Mouse (Mus musculus) limb, embryonic 10.5 days (tissue): ENCODE data around the gene Kif26b. TPM values are rescaled to one million over a fixed set of nuclear protein-coding genes. Genes with fewer than 3 reads are reported as not detected.

Experiments
- DNase-seq: peaks from one replicate; pipeline ENCODE4 v3.0.0-alpha.2; 2017; ENCODE audit warnings: low spot score
- H3K27ac ChIP-seq: fragments of 300-500 bp; sonication (generic); 2 replicates; pipeline ENCODE4 v1.5.1; 2016; ENCODE audit warnings: mild to moderate bottlenecking
- H3K27me3 ChIP-seq: fragments of 300-500 bp; sonication (generic); 2 replicates; pipeline ENCODE4 v1.6.1; 2016; ENCODE audit warnings: low read depth, mild to moderate bottlenecking; ENCODE audit not compliant: poor library complexity, severe bottlenecking
- H3K36me3 ChIP-seq: fragments of 300-500 bp; sonication (generic); 2 replicates; pipeline ENCODE4 v1.6.1; 2016; ENCODE audit warnings: mild to moderate bottlenecking, moderate library complexity
- H3K4me1 ChIP-seq: fragments of 300-500 bp; sonication (generic); 2 replicates; pipeline ENCODE4 v1.6.1; 2016
- H3K4me3 ChIP-seq: fragments of 300-500 bp; sonication (generic); 2 replicates; pipeline ENCODE4 v1.5.1; 2016; ENCODE audit warnings: mild to moderate bottlenecking, moderate library complexity
- H3K9me3 ChIP-seq: fragments of 300-500 bp; sonication (generic); replicated peaks from 2 replicates; pipeline ENCODE4 v1.6.1; 2016; ENCODE audit warnings: mild to moderate bottlenecking
- WGBS: fragments of 180-500 bp; shearing (Covaris S2); methylation state at CpG from one replicate; pipeline ENCODE4 v1.1.7; 2016; 5-methylcytosine and 5-hydroxymethylcytosine counted together
- polyA plus RNA-seq: library from polyadenylated mRNA; unstranded; fragments of >200 nt; fragmentation: Nextera tagmentation; extraction: Ambion mirVana; gene quantifications from 2 replicates; pipeline ENCODE4 v1.2.1, GENCODE M21; 2016

Kif26b gene
- polyA plus RNA-seq, 1 experiment from 2014 or later: 24.8 TPM

DNA sequence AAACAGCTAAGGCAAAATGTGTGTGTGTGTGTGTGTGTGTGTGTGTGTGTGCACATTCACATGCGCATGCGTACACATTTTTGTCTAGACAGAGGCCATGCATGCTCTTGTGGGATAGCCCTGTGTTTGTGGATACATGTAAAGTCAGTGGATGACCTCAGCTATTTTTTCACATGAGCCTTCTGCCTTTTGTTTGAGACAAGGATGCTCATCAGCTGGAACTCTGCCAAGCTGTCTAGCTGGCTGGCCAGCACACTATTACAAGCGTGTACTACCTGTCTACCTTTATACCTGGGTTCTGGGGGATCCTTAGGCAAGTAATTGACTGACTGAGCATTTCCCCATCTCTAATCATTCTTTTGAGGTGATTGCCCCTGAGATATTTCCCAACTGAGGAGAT, 201.3 kb downstream of the Kif26b start:
- Histone ChIP-seq H3K27me3 (no peaks in the 10 kb centered on the region), H3K36me3 (peaks cover 26% of the 10 kb centered on the region), H3K4me3 (no peak overlapping the region), H3K4me1 (peaks cover 61% of the 10 kb centered on the region), H3K27ac (no peak overlapping the region), H3K9me3 (peaks cover 5% of the 10 kb centered on the region; the same call in 1 of the 2 replicates)
- 99% methylated on average over 3 of the region's 3 CpGs for WGBS
- DNase-seq: no peak

DNA sequence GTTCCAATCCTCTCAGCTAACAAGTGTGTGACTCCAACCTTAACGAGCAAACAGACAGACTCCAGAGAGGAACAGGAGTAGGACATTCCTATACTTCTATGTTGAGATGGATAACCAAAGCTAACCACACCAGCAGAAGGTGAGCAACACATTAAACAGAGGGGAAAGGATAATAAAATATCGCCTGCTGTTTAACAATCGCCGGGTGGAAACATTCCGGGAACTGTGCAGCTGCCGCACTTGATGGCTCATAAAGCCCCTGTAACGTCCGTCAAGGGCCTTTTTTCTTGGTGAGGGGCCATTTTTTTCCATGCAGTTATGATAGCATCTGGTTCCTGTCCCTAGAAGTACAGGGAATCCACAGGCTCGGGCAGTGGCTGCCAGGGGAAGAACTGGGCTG, 204.1 kb downstream of the Kif26b start:
- Histone ChIP-seq H3K9me3 (no peaks in the 10 kb centered on the region), H3K4me3 (no peak overlapping the region), H3K27ac (peak overlapping the region; percentile 74), H3K36me3 (peaks cover 10% of the 10 kb centered on the region), H3K4me1 (peaks cover 61% of the 10 kb centered on the region), H3K27me3 (no peaks in the 10 kb centered on the region)
- 31% methylated on average over 9 of the region's 9 CpGs for WGBS
- peak; percentile 51 for DNase-seq

DNA sequence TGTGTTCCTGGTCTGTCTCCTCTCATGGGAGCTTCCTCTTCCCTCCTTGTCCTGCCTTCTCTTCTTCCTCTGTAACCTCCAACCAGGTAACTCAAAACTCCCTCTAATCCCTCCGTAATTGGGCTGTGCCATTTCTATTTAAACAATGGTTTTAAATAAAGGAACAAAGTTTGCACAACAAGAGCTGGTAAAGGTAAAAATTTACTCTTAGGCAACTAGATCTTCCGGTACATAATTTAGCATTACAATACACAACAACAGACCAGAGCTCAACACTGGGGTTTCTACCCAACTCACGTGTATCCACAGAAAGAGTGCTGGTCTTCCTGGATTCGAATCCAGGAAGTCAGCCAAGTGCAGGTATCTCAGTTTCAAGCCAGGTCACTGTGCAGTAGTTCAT, 205.7 kb downstream of the Kif26b start:
- no peak overlapping the region for H3K27ac ChIP-seq
- H3K4me1 ChIP-seq: peaks cover 46% of the 10 kb centered on the region
- 86% methylated on average over 4 of the region's 4 CpGs for WGBS

DNA sequence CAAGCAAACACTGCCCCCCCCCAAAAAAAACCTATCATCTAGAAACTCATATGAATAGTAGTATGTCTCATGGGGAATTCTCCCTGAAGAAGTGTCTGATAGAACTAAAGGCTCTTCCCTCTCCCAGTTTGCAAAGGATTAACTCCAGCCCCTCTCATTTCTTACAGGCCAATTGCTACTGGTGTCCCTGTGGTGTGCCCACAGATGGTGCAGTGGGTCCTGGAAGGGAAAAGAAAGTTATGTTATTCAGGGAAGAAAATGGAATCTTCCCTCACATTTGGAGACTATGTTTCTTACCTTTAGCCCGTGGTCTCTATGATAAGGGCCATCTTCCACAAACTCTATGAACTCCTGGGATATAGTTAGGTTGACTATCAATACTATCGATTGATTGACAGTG, 208.0 kb downstream of the Kif26b start:
- DNase-seq: no peak
- Histone ChIP-seq H3K4me1 (peaks cover 42% of the 10 kb centered on the region), H3K36me3 (no peaks in the 10 kb centered on the region), H3K4me3 (no peak overlapping the region), H3K27ac (no peak overlapping the region), H3K9me3 (no peaks in the 10 kb centered on the region), H3K27me3 (no peaks in the 10 kb centered on the region)
- WGBS: 92% methylated on average over 2 of the region's 2 CpGs

More for the DNA sequence above, 205.7 kb downstream of the Kif26b start:
- no peak for DNase-seq
- Histone ChIP-seq H3K36me3 (peaks cover 10% of the 10 kb centered on the region), H3K4me3 (no peak overlapping the region), H3K27me3 (no peaks in the 10 kb centered on the region), H3K9me3 (no peaks in the 10 kb centered on the region)

DNA sequence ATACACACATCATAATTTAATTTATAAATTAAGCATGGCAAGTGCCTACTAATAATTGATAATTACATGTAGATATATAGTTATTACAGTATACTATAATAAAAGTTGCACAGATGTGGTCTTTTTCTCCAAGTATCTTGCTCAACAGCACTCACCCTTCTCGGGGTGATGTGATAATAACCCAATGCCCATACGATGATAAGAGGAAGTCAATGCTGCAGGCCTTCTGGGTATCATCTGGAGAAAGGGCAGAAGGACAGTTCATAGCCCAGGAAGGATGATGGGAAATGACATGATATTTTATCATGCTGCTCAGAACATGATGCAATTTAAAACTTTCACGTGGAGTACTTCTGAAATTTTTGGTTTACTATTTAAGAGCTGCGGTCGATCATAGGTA, 214.9 kb downstream of the Kif26b start:
- Histone ChIP-seq H3K4me3 (no peak overlapping the region), H3K27me3 (no peaks in the 10 kb centered on the region), H3K36me3 (peaks cover 3% of the 10 kb centered on the region), H3K9me3 (no peaks in the 10 kb centered on the region), H3K27ac (no peak overlapping the region), H3K4me1 (peaks cover 45% of the 10 kb centered on the region)
- DNase-seq: no peak
- 91% methylated on average over 5 of the region's 5 CpGs for WGBS

DNA sequence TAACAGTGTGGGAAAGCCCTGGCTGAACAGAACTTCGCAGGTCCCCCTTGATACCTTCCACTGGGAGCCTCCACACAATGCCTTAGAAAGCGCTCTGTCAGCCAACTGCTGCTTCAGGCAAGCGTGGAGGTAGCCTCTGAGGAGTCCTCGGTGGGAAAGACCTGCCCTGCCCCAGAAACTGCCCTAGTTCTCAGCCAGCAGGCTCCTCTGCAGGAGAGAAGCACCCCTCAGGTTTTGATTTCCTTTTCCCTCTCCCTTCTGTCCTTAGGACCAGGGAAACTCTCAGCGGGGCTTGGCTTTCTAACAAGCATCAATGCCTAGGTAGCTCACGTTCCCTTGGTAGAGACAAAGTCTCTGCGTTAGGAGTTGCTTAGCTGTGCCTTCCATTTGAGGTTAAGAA, 215.6 kb downstream of the Kif26b start:
- H3K9me3 ChIP-seq: no peaks in the 10 kb centered on the region
- 67% methylated on average over 7 of the region's 7 CpGs for WGBS
- H3K27ac ChIP-seq: peak overlapping the region; percentile 46

DNA sequence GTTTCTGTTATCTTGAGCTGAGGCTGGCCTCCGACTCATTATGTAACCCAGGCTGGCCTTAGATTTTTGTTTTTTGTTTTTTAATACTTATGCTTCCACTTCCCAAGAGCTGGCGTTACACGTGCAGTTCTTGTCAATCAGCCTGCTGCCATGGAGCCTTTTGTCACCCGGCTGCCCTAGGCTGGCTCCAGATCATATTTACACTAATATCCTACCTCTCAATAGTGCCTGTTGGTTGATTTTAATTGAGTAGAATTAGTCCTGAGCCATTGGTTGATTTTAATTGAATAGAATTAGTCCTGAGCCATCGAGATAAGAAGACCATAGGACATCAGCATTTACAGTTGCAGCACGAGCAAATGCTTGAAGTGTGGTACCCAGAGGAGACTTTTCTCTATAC, 216.0 kb downstream of the Kif26b start:
- no peak overlapping the region for H3K27ac ChIP-seq
- H3K4me1 ChIP-seq: peaks cover 46% of the 10 kb centered on the region
- no peaks in the 10 kb centered on the region for H3K27me3 ChIP-seq
- DNase-seq: no peak
- WGBS: 91% methylated on average over 6 of the region's 6 CpGs
- peaks cover 6% of the 10 kb centered on the region for H3K36me3 ChIP-seq
- no peak overlapping the region for H3K4me3 ChIP-seq
- H3K9me3 ChIP-seq: no peaks in the 10 kb centered on the region

More for the DNA sequence above, 215.6 kb downstream of the Kif26b start:
- Histone ChIP-seq H3K36me3 (peaks cover 6% of the 10 kb centered on the region), H3K27me3 (no peaks in the 10 kb centered on the region), H3K4me1 (peaks cover 46% of the 10 kb centered on the region), H3K4me3 (no peak overlapping the region)
- DNase-seq: no peak

DNA sequence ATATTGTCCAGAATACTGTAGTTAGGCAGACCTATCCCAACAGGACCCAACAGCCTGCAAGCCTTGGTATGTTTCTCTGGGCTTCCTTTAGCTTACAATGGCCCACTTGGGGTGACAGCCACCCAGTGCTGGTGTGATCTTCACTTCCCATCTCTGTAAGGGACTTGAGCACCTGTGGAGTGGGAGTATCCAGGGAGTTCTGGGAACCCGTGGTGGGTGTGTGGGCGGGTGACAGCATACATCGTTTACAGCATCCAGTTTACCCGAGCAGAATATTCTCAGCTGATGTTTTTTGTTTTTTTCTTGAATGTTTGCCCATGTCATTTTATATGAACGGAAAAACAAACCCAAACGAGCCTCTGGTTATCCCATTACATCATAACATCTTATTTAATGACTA, 216.5 kb downstream of the Kif26b start:
- no peak overlapping the region for H3K4me3 ChIP-seq
- no peak overlapping the region for H3K27ac ChIP-seq
- peaks cover 45% of the 10 kb centered on the region for H3K4me1 ChIP-seq
- no peak for DNase-seq
- no peaks in the 10 kb centered on the region for H3K27me3 ChIP-seq
- WGBS: 91% methylated on average over 6 of the region's 6 CpGs
- H3K9me3 ChIP-seq: no peaks in the 10 kb centered on the region
- peaks cover 6% of the 10 kb centered on the region for H3K36me3 ChIP-seq

DNA sequence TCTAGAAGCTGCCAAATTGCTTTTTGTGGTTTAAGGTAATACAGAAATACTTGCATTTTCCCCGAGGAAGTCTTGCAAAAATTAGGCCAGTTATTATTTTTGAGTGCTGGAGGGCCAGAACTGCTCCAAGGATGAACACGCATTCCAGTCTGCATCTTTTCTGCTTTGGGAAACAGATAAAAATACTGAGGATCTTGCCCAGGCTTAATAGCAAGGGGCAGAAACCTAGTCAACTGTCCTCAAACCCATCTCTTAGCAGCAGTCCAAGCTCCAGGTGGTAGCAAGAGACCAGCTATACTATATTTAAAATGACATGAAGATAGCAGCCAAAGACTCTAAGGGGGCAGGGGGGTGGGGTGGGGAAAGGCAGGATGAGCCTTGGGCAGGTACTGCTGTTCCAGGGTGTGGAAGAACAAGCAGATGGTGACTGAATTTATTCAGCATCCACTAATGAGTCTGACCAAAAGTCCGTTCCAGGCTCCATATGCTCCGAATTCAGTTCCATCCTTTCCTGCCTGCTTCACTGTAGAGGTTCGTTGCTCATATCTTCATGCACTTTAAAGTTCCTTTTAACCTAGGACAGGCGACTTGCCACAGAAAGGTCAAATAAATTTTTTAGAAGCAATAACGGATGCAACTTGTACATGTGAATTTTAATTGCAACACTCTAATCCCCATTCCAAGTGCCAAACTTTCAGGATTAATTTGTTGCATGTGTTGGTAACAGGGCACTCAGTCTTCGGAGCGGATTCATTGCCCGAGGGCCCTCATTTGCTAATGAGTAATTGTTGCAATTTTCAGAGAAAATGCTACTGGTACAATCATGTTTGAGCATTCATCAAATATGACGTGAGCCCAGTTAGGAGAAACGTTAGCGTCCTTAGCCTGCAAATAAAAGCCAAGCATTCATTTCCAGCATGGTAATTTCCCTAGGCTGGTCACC, 218.6 kb downstream of the Kif26b start:
- no peak for DNase-seq
- Histone ChIP-seq H3K27me3 (no peaks in the 10 kb centered on the region), H3K4me1 (peaks cover 41% of the 10 kb centered on the region), H3K36me3 (peaks cover 24% of the 10 kb centered on the region), H3K4me3 (no peak overlapping the region), H3K27ac (no peak overlapping the region), H3K9me3 (no peaks in the 10 kb centered on the region)
- WGBS: 46% methylated on average over 13 of the region's 13 CpGs

DNA sequence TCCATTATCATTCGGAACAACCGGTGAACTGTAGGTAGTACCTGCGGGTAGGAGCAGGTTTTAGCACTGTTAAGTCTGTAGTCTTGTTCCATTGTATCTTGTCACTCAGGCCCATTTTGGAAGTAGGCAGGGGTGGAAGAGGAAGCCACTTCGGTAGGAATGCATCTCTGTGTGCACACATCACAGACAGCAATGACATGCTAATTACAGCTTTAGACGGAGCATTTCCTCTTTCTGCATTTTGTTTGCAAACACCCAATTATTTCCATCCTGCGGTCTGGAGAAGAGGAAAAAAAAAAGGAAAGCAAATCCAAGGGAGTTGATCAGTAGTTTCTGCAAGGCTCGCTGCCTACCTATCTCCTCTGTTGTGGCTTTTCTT, 219.3 kb downstream of the Kif26b start:
- peaks cover 31% of the 10 kb centered on the region for H3K36me3 ChIP-seq
- 50% methylated on average over 7 of the region's 7 CpGs for WGBS
- H3K4me1 ChIP-seq: peaks cover 41% of the 10 kb centered on the region
- 0 out of 2 replicates have a peak overlapping the region, but pooled peaks have one; percentile 25 for H3K27ac ChIP-seq
- H3K4me3 ChIP-seq: no peak overlapping the region
- no peaks in the 10 kb centered on the region for H3K27me3 ChIP-seq
- H3K9me3 ChIP-seq: no peaks in the 10 kb centered on the region
- DNase-seq: no peak

DNA sequence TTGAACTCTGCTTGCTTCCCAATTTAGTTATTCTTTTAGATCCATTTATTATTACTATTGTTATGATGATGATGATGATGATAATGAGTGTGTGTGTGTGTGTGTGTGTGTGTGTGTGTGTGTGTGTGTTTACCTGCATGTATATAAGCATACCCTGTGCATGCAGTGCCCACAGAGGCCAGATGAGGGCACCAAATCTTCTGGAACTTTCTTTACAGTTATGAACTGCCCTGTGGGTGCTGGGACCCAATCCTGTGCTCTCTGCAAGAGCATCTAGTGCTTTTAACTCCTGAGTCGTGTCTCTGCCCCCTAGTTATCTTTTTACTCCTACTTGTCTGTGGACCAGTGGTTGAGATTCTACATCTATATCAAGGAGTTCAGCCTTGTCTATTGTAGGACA, 219.7 kb downstream of the Kif26b start:
- H3K4me3 ChIP-seq: no peak overlapping the region
- peak overlapping the region; percentile 25; the same call in 1 of the 2 replicates for H3K27ac ChIP-seq
- H3K4me1 ChIP-seq: peaks cover 41% of the 10 kb centered on the region
- H3K27me3 ChIP-seq: no peaks in the 10 kb centered on the region
- no peaks in the 10 kb centered on the region for H3K9me3 ChIP-seq
- peaks cover 33% of the 10 kb centered on the region for H3K36me3 ChIP-seq
- WGBS: 93% methylated on average over 1 of the region's 1 CpGs
- no peak for DNase-seq

DNA sequence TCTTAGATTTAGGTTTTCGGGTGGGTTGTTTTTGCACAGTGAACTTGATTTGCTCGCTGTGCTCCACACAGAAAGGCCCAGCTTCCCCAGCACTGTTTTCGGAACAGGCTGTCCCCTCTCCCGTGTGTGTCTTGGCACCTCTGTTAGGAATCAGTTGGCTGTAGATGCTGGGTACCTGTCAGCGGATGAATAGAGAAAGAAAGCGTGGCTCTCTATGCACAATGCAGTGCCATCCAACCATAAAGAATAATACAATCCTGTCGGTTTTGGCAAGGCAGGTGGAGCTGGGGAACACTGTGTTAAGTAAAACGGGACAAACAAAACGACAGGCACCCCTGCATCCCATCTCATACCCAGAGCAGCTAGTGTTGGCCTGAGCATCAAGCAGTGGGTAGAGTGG, 220.9 kb downstream of the Kif26b start:
- H3K4me3 ChIP-seq: no peak overlapping the region
- WGBS: 91% methylated on average over 9 of the region's 9 CpGs
- H3K27me3 ChIP-seq: no peaks in the 10 kb centered on the region
- H3K4me1 ChIP-seq: peaks cover 30% of the 10 kb centered on the region
- H3K27ac ChIP-seq: no peak overlapping the region
- no peak for DNase-seq
- H3K9me3 ChIP-seq: no peaks in the 10 kb centered on the region
- H3K36me3 ChIP-seq: peaks cover 37% of the 10 kb centered on the region

DNA sequence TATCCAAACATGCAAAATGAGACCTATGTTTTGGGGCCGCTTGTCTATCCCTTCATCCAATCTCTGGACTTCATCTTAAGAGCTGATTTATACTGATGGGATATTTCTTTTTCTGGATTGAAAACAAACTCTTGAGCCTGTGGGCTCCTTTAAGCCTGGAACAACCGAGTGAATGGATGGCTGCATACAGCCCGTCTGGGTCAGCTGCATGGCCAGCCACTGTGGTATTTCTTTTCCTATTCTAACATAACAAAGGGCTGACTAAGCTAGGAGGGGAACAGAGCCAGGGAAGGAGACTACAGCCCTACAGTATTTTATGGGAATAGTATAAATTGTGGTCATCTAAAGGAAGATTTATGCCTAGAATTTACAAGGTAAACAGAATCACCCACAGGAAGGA, 229.5 kb downstream of the Kif26b start:
- WGBS: 73% methylated on average over 3 of the region's 3 CpGs
- H3K36me3 ChIP-seq: peaks cover 31% of the 10 kb centered on the region
- H3K4me1 ChIP-seq: no peaks in the 10 kb centered on the region; the same call in 1 of the 2 replicates
- H3K9me3 ChIP-seq: no peaks in the 10 kb centered on the region
- no peak overlapping the region for H3K27ac ChIP-seq
- H3K4me3 ChIP-seq: no peak overlapping the region
- peak; percentile 9 for DNase-seq
- H3K27me3 ChIP-seq: no peaks in the 10 kb centered on the region
